8 mouse cellular contexts compared by ENCODE assay signal in the genomic region with DNA sequence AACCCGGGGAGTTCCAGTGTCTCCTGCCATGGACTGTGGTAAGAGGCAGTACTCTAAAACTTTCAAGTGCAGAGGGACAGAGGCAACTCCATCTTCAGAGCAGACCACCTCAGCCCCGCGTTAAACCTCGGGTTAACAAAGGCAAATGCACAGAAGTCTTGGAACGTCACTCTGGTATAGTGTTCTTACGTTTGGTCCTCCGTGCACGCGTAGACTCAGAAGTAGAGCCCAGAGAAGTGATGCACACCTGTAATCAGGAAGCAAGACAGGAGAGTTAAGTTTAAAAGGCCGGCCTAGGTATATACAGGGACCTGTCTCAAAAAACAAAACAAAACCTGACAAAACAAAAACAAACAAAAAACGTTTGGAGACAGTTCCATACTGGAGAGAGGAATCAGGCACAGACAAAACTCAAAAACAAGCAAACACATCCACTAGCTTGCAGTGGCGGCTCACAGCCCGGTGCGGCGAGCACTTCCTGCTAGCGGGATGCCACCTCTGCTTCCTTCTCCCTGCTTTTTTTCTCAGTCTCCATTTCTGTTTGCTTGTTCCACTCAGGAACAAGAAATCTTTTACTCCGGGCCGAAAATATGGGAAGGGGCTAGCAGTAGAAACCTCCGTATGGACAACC. TPM values are rescaled to one million over a fixed set of nuclear protein-coding genes. Genes with fewer than 3 reads are reported as not detected.
A peak's percentile ranks its signal among the peaks of the same experiment; 100 is the strongest.
DNase-seq lines count a peak whose midpoint lies in the region; ATAC-seq lines count a peak whose summit lies in the region.

No protein-coding gene starts in this region.

- peak overlapping the region; percentile 71 for H3K4me2 ChIP-seq in heart, embryonic 11.5 days
- peak overlapping the region; percentile 47 for H3K4me2 ChIP-seq in midbrain, embryonic 11.5 days

- WGBS in heart, embryonic 11.5 days (ENCODE audit: insufficient replicate concordance): 16% methylated on average over 19 of the region's 19 CpGs
- 6% methylated on average over 19 of the region's 19 CpGs for WGBS in midbrain, embryonic 11.5 days

- peak; percentile 21 for DNase-seq in spleen, adult 12 weeks (ENCODE audit: low spot score)
- no peak for DNase-seq in spleen, postnatal 4 days (ENCODE audit: low spot score in 2 of 2)
- DNase-seq in kidney, postnatal 14 days: peak; percentile 20
- DNase-seq in midbrain, embryonic 11.5 days (ENCODE audit: low spot score, missing footprints): peak; percentile 91
- DNase-seq in thymus, postnatal 14 days: peak; percentile 51
- no peak for DNase-seq in gastrocnemius, postnatal 4 days (ENCODE audit: low spot score in 2 of 2)

- H3K4me3 ChIP-seq in heart, embryonic 11.5 days (ENCODE audit: low read depth, low read length): peak overlapping the region; percentile 67
- H3K4me3 ChIP-seq in midbrain, embryonic 11.5 days (ENCODE audit: low read depth, low read length): peak overlapping the region; percentile 51

- H3K27ac ChIP-seq in heart, embryonic 11.5 days (ENCODE audit: low read depth, low read length): peak overlapping the region; percentile 54
- H3K27ac ChIP-seq in midbrain, embryonic 11.5 days (ENCODE audit: low read depth, low read length): no peak overlapping the region

- H3K9me3 ChIP-seq in heart, embryonic 11.5 days (replicated peaks; ENCODE audit: control insufficient read depth, low read length): peaks cover 15% of the 10 kb centered on the region
- H3K9me3 ChIP-seq in midbrain, embryonic 11.5 days (ENCODE audit: control insufficient read depth, low read length): peaks cover 25% of the 10 kb centered on the region; the same call in 1 of the 2 replicates

- peaks cover 2% of the 10 kb centered on the region; the same call in 1 of the 2 replicates for H3K36me3 ChIP-seq in heart, embryonic 11.5 days (ENCODE audit: control insufficient read depth, insufficient read depth, low read length)
- H3K36me3 ChIP-seq in midbrain, embryonic 11.5 days (ENCODE audit: control insufficient read depth, insufficient read depth, low read length): no peaks in the 10 kb centered on the region; the same call in 1 of the 2 replicates

- peak; percentile 23 for ATAC-seq in common myeloid progenitor, adult 5-6 weeks (replicated peaks; ENCODE audit: low read depth, poor library complexity, severe bottlenecking)
- no peak for ATAC-seq in heart, embryonic 11.5 days (replicated peaks; ENCODE audit: insufficient number of reproducible peaks, low FRiP score, low TSS enrichment)
- no peak for ATAC-seq in midbrain, embryonic 11.5 days (ENCODE audit: low FRiP score)

- peaks cover 6% of the 10 kb centered on the region for H3K4me1 ChIP-seq in heart, embryonic 11.5 days (ENCODE audit: control insufficient read depth, insufficient read depth, low read length)
- peaks cover 12% of the 10 kb centered on the region for H3K4me1 ChIP-seq in midbrain, embryonic 11.5 days (ENCODE audit: control insufficient read depth, insufficient read depth, low read length)

- peak overlapping the region; percentile 79 for H3K9ac ChIP-seq in heart, embryonic 11.5 days (ENCODE audit: low read depth, low read length)
- peak overlapping the region; percentile 54; the same call in 1 of the 2 replicates for H3K9ac ChIP-seq in midbrain, embryonic 11.5 days (ENCODE audit: low read length)

- no peaks in the 10 kb centered on the region for H3K27me3 ChIP-seq in heart, embryonic 11.5 days (ENCODE audit: control insufficient read depth, insufficient read depth, low read length)
- no peaks in the 10 kb centered on the region for H3K27me3 ChIP-seq in midbrain, embryonic 11.5 days (ENCODE audit: control insufficient read depth, insufficient read depth, low read length)

RNA-seq across cellular contexts. Expression of a gene that starts 5.5 kb away (rescaled TPM):
- total RNA-seq in common myeloid progenitor, adult 5-6 weeks (2017): 55.7 and 63.4 TPM in 2 replicates
- 49.0 and 49.8 TPM in 2 replicates for polyA plus RNA-seq in heart, embryonic 11.5 days (2014; fragmentation: Nextera tagmentation; extraction: Ambion mirVana)
- 73.9 and 78.3 TPM in 2 replicates for polyA plus RNA-seq in midbrain, embryonic 11.5 days (2014; fragmentation: Nextera tagmentation; extraction: Ambion mirVana)
- total RNA-seq in gastrocnemius, postnatal 4 days (2021): 10 to 100 TPM; 17.2 to 20.9 TPM

RNA-seq across cellular contexts. Expression of a gene that starts 5.6 kb away (rescaled TPM):
- 33.8 and 37.4 TPM in 2 replicates for total RNA-seq in common myeloid progenitor, adult 5-6 weeks (2017)
- polyA plus RNA-seq in heart, embryonic 11.5 days (2014; fragmentation: Nextera tagmentation; extraction: Ambion mirVana): 73.0 and 80.8 TPM in 2 replicates
- 90.3 and 94.0 TPM in 2 replicates for polyA plus RNA-seq in midbrain, embryonic 11.5 days (2014; fragmentation: Nextera tagmentation; extraction: Ambion mirVana)
- total RNA-seq in gastrocnemius, postnatal 4 days (2021): 10 to 100 TPM; 26.5 to 27.7 TPM

RNA-seq across cellular contexts. Expression of a gene that starts 25.6 kb away (rescaled TPM):
- 299 and 432 TPM in 2 replicates for total RNA-seq in common myeloid progenitor, adult 5-6 weeks (2017)
- 7.4 and 10.4 TPM in 2 replicates for polyA plus RNA-seq in heart, embryonic 11.5 days (2014; fragmentation: Nextera tagmentation; extraction: Ambion mirVana)
- polyA plus RNA-seq in midbrain, embryonic 11.5 days (2014; fragmentation: Nextera tagmentation; extraction: Ambion mirVana): 5.5 and 7.3 TPM in 2 replicates
- 1 to 10 TPM; 8.4 to 9.3 TPM for total RNA-seq in gastrocnemius, postnatal 4 days (2021)

Comparison
In these comparisons a context has a peak if more than half of its experiments do, and no peak if none do; other contexts are left out.
1. DNase-seq: peak in spleen, adult 12 weeks (single experiment), kidney, postnatal 14 days (single experiment), midbrain, embryonic 11.5 days (single experiment) and thymus, postnatal 14 days (single experiment); none in spleen, postnatal 4 days (0 of 2) and gastrocnemius, postnatal 4 days (0 of 2).
2. RNA of a gene that starts 25.6 kb away (total RNA-seq): 299 to 432 TPM in common myeloid progenitor, adult 5-6 weeks; 8.4 to 9.3 TPM in gastrocnemius, postnatal 4 days; every median in the first group is over 10 times any median in the second.